Mouse (Mus musculus): ENCODE measurements around the gene Nutf2. TPM values are rescaled to one million over a fixed set of nuclear protein-coding genes. Genes with fewer than 3 reads are reported as not detected.

Nutf2 gene
- polyA plus RNA-seq, 2 experiments, result 83.2 to 139 TPM

GRCm38 (mm10) chr8:105858495-105858894, 1.9 kb upstream of the Nutf2 start:
- no peak overlapping the region for H3K4me3 ChIP-seq (ENCODE audit: insufficient read depth in 1 of 2, low read depth in 2 of 2, low read length in 2 of 2)
- no peaks in the 10 kb centered on the region for H3K27me3 ChIP-seq (ENCODE audit: control insufficient read depth, insufficient read depth, low read length)
- TF ChIP-seq EP300 (IDR thresholded peaks at IDR 0.05; ENCODE audit: low read depth), result no peak
- no peak for TF ChIP-seq CTCF (IDR thresholded peaks at IDR 0.05; ENCODE audit: low read depth)
- no peaks in the 10 kb centered on the region for H3K9me3 ChIP-seq (ENCODE audit: control insufficient read depth, low read length)
- WGBS (ENCODE audit: insufficient replicate concordance), result 61% methylated on average over 5 of the region's 5 CpGs
- H3K36me3 ChIP-seq (replicated peaks; ENCODE audit: control insufficient read depth, insufficient read depth, low read depth), result no peaks in the 10 kb centered on the region; the same call in 1 of the 2 replicates
- ATAC-seq (ENCODE audit: insufficient read depth) (no peak), DNase-seq (ENCODE audit: low read depth in 3 of 3, low spot score in 3 of 3) (no peak)
- H3K4me2 ChIP-seq (ENCODE audit: low read depth), result peak overlapping the region; percentile 99
- H3K9ac ChIP-seq (replicated peaks), result no peak overlapping the region
- peak overlapping the region; percentile 76 for H3K27ac ChIP-seq
- H3K4me1 ChIP-seq (replicated peaks; ENCODE audit: control insufficient read depth in 2 of 2, insufficient read depth in 2 of 2, low read length in 1 of 2), result peaks cover 34 to 46% of the 10 kb centered on the region in 2 experiments

GRCm38 (mm10) chr8:105859314-105859713, 1.1 kb upstream of the Nutf2 start:
- H3K4me3 ChIP-seq (ENCODE audit: insufficient read depth in 1 of 2, low read depth in 2 of 2, low read length in 2 of 2), result peak overlapping the region; percentile 58 to 94; a peak in 3 of 4 replicates
- 17% methylated on average over 5 of the region's 5 CpGs for WGBS (ENCODE audit: insufficient replicate concordance)
- peak; percentile 79 to 83 (median 81) for DNase-seq (ENCODE audit: low read depth in 3 of 3, low spot score in 3 of 3)
- peak overlapping the region; percentile 76 for H3K27ac ChIP-seq
- H3K27me3 ChIP-seq (ENCODE audit: control insufficient read depth, insufficient read depth, low read length), result no peaks in the 10 kb centered on the region
- no peaks in the 10 kb centered on the region for H3K9me3 ChIP-seq (ENCODE audit: control insufficient read depth, low read length)
- peak overlapping the region; percentile 99 for H3K4me2 ChIP-seq (ENCODE audit: low read depth)
- H3K4me1 ChIP-seq (replicated peaks; ENCODE audit: control insufficient read depth in 2 of 2, insufficient read depth in 2 of 2, low read length in 1 of 2), result peaks cover 34 to 46% of the 10 kb centered on the region in 2 experiments
- H3K9ac ChIP-seq (replicated peaks), result peak overlapping the region; percentile 76
- peak; percentile 2; the same call in 1 of the 2 replicates for ATAC-seq (ENCODE audit: insufficient read depth)
- no peaks in the 10 kb centered on the region; the same call in 1 of the 2 replicates for H3K36me3 ChIP-seq (replicated peaks; ENCODE audit: control insufficient read depth, insufficient read depth, low read depth)
- TF ChIP-seq CTCF (IDR thresholded peaks at IDR 0.05; ENCODE audit: low read depth) (no peak), EP300 (IDR thresholded peaks at IDR 0.05; ENCODE audit: low read depth) (peak; percentile 86)

- H3K27ac ChIP-seq, result peak overlapping the region; percentile 76; the same call in 1 of the 2 replicates
- H3K9ac ChIP-seq (replicated peaks), result peak overlapping the region; percentile 94
- no peaks in the 10 kb centered on the region for H3K27me3 ChIP-seq (ENCODE audit: control insufficient read depth, insufficient read depth, low read length)
- ATAC-seq (ENCODE audit: insufficient read depth), result no peak
- DNase-seq (ENCODE audit: low read depth in 3 of 3, low spot score in 3 of 3), result no peak
- TF ChIP-seq CTCF (IDR thresholded peaks at IDR 0.05; ENCODE audit: low read depth) (peak; percentile 59), EP300 (IDR thresholded peaks at IDR 0.05; ENCODE audit: low read depth) (no peak)
- peaks cover 19% of the 10 kb centered on the region for H3K36me3 ChIP-seq (replicated peaks; ENCODE audit: control insufficient read depth, insufficient read depth, low read depth)
- H3K4me2 ChIP-seq (ENCODE audit: low read depth), result peak overlapping the region; percentile 99
- H3K4me1 ChIP-seq (replicated peaks; ENCODE audit: control insufficient read depth in 2 of 2, insufficient read depth in 2 of 2, low read length in 1 of 2), result peaks cover 34 to 50% of the 10 kb centered on the region in 2 experiments
- WGBS (ENCODE audit: insufficient replicate concordance), result 0% methylated on average over 1 of the region's 1 CpGs
- H3K4me3 ChIP-seq (ENCODE audit: insufficient read depth in 1 of 2, low read depth in 2 of 2, low read length in 2 of 2), result peak overlapping the region; percentile 94 to 97
- H3K9me3 ChIP-seq (ENCODE audit: control insufficient read depth, low read length), result no peaks in the 10 kb centered on the region
These were observed 1.6 kb downstream of the Nutf2 start for GRCm38 (mm10) chr8:105861951-105862350.

- Histone ChIP-seq H3K4me2 (ENCODE audit: low read depth) (no peak overlapping the region), H3K36me3 (replicated peaks; ENCODE audit: control insufficient read depth, insufficient read depth, low read depth) (peaks cover 42% of the 10 kb centered on the region), H3K4me1 (replicated peaks; ENCODE audit: control insufficient read depth in 2 of 2, insufficient read depth in 2 of 2, low read length in 1 of 2) (peaks cover 13 to 28% of the 10 kb centered on the region in 2 experiments), H3K9ac (replicated peaks) (no peak overlapping the region; the same call in 1 of the 2 replicates), H3K4me3 (ENCODE audit: insufficient read depth in 1 of 2, low read depth in 2 of 2, low read length in 2 of 2) (no peak overlapping the region), H3K27ac (peak overlapping the region; percentile 7), H3K9me3 (ENCODE audit: control insufficient read depth, low read length) (no peaks in the 10 kb centered on the region), H3K27me3 (ENCODE audit: control insufficient read depth, insufficient read depth, low read length) (no peaks in the 10 kb centered on the region)
- DNase-seq (ENCODE audit: low read depth in 3 of 3, low spot score in 3 of 3) (no peak), ATAC-seq (ENCODE audit: insufficient read depth) (peak; percentile 52; the same call in 1 of the 2 replicates)
- TF ChIP-seq EP300 (IDR thresholded peaks at IDR 0.05; ENCODE audit: low read depth) (peak; percentile 40; the same call in 1 of the 2 replicates), CTCF (IDR thresholded peaks at IDR 0.05; ENCODE audit: low read depth) (peak; percentile 71)
- WGBS (ENCODE audit: insufficient replicate concordance), result 29% methylated on average over 6 of the region's 6 CpGs
These were observed 6.1 kb downstream of the Nutf2 start for GRCm38 (mm10) chr8:105866364-105867029.

- ATAC-seq (ENCODE audit: insufficient read depth), result no peak
- WGBS (ENCODE audit: insufficient replicate concordance), result 84% methylated on average over 6 of the region's 6 CpGs
- peaks cover 52% of the 10 kb centered on the region for H3K36me3 ChIP-seq (replicated peaks; ENCODE audit: control insufficient read depth, insufficient read depth, low read depth)
These were observed 13.9 kb downstream of the Nutf2 start for GRCm38 (mm10) chr8:105874301-105874700.

More at GRCm38 (mm10) chr8:105874301-105874700, 13.9 kb downstream of the Nutf2 start:
- no peaks in the 10 kb centered on the region for H3K27me3 ChIP-seq (ENCODE audit: control insufficient read depth, insufficient read depth, low read length)
- no peaks in the 10 kb centered on the region for H3K9me3 ChIP-seq (ENCODE audit: control insufficient read depth, low read length)
- TF ChIP-seq EP300 (IDR thresholded peaks at IDR 0.05; ENCODE audit: low read depth), result no peak
- no peak for TF ChIP-seq CTCF (IDR thresholded peaks at IDR 0.05; ENCODE audit: low read depth)
- no peaks in the 10 kb centered on the region; a peak in 1 of 4 replicates for H3K4me1 ChIP-seq (replicated peaks; ENCODE audit: control insufficient read depth in 2 of 2, insufficient read depth in 2 of 2, low read length in 1 of 2)
- no peak overlapping the region for H3K4me2 ChIP-seq (ENCODE audit: low read depth)
- H3K4me3 ChIP-seq (ENCODE audit: insufficient read depth in 1 of 2, low read depth in 2 of 2, low read length in 2 of 2), result no peak overlapping the region
- H3K27ac ChIP-seq, result no peak overlapping the region
- no peak overlapping the region for H3K9ac ChIP-seq (replicated peaks)
- DNase-seq (ENCODE audit: low read depth in 3 of 3, low spot score in 3 of 3), result no peak

Data from liver, embryonic 14.5 days (tissue).